Mouse (Mus musculus) midbrain, postnatal 0 days (tissue): ENCODE data around the gene Upk2. TPM values are rescaled to one million over a fixed set of nuclear protein-coding genes. Genes with fewer than 3 reads are reported as not detected.

ENCODE experiments used
- ATAC-seq: fragments of 200-750 bp; cut with Nextera tagmentation; 2 replicates; pipeline ENCODE4 v1.8.0; 2017; ENCODE audit warnings: moderate number of reproducible peaks, mild to moderate bottlenecking, moderate TSS enrichment, moderate library complexity; ENCODE audit not compliant: low FRiP score
- DNase-seq: peaks from one replicate; pipeline ENCODE4 v3.0.0-alpha.2; 2015; ENCODE audit warnings: low spot score
- H3K27ac ChIP-seq: fragments of 300-500 bp; sonication (generic); 2 replicates; pipeline ENCODE4 v1.5.1; 2014; ENCODE audit warnings: low read depth, mild to moderate bottlenecking, low read length, mixed read lengths
- H3K27me3 ChIP-seq: fragments of 300-500 bp; sonication (generic); 2 replicates; pipeline ENCODE4 v1.6.1; 2014; ENCODE audit warnings: low read length, control low read depth, mixed read lengths; ENCODE audit not compliant: insufficient read depth
- H3K36me3 ChIP-seq: fragments of 300-500 bp; sonication (generic); 2 replicates; pipeline ENCODE4 v1.6.1; 2014; ENCODE audit warnings: low read length, control low read depth, mixed read lengths; ENCODE audit not compliant: insufficient read depth
- H3K4me1 ChIP-seq: fragments of 300-500 bp; sonication (generic); 2 replicates; pipeline ENCODE4 v1.6.1; 2014; ENCODE audit warnings: mild to moderate bottlenecking, control low read depth, antibody characterized with exemption, low read length, mixed read lengths; ENCODE audit not compliant: insufficient read depth
- H3K4me2 ChIP-seq: fragments of 300-500 bp; sonication (generic); 2 replicates; pipeline ENCODE4 v1.6.1; 2014; ENCODE audit warnings: low read depth, mild to moderate bottlenecking, low read length, mixed read lengths; ENCODE audit not compliant: poor library complexity, severe bottlenecking
- H3K4me3 ChIP-seq: fragments of 300-500 bp; sonication (generic); 2 replicates; pipeline ENCODE4 v1.5.1; 2014; ENCODE audit warnings: low read depth, mild to moderate bottlenecking, low read length, moderate library complexity
- H3K9ac ChIP-seq: fragments of 300-500 bp; sonication (generic); replicated peaks from 2 replicates; pipeline ENCODE4 v1.6.1; 2014; ENCODE audit warnings: mild to moderate bottlenecking, low read length, moderate library complexity, mixed read lengths; ENCODE audit not compliant: poor library complexity, severe bottlenecking
- H3K9me3 ChIP-seq: fragments of 300-500 bp; sonication (generic); 2 replicates; pipeline ENCODE4 v1.6.1; 2016; ENCODE audit warnings: low read length, control low read depth
- CTCF ChIP-seq: IDR thresholded peaks from 2 replicates; pipeline ENCODE4 v1.5.1; 2016; ENCODE audit warnings: antibody characterized with exemption, mild to moderate bottlenecking
- WGBS: fragments of 180-500 bp; shearing (Covaris S2); extraction: QIAGEN DNeasy Blood & Tissue Kit; methylation state at CpG from one replicate; pipeline ENCODE4 v1.1.7; 2014; 5-methylcytosine and 5-hydroxymethylcytosine counted together
- polyA plus RNA-seq: library from polyadenylated mRNA; unstranded; fragments of >200 nt; fragmentation: Nextera tagmentation; extraction: Ambion mirVana; gene quantifications from 2 replicates; pipeline ENCODE4 v1.2.1, GENCODE M21; 2015
- total RNA-seq: library from RNA; depleted of rRNA; stranded (reverse); fragments of >200 nt; gene quantifications from 2 replicates; pipeline ENCODE4 v1.2.3, GENCODE M21; 2014

Gene Upk2
- total and polyA plus RNA-seq, 2 experiments from 2014 or later: not detected

- WGBS: 25% methylated on average over 14 of the region's 14 CpGs
Observed at GRCm38 (mm10) chr9:44485516-44486161, 30.9 kb upstream of the Upk2 start.

GRCm38 (mm10) chr9:44485105-44485515, 30.3 kb upstream of the Upk2 start:
- Histone ChIP-seq H3K27ac (no peak overlapping the region; the same call in 1 of the 2 replicates), H3K4me2 (peak overlapping the region; percentile 99), H3K4me3 (peak overlapping the region; percentile 98), H3K27me3 (no peaks in the 10 kb centered on the region), H3K36me3 (no peaks in the 10 kb centered on the region), H3K9me3 (no peaks in the 10 kb centered on the region), H3K9ac (peak overlapping the region; percentile 98), H3K4me1 (peaks cover 56% of the 10 kb centered on the region)
- ATAC-seq (no peak), DNase-seq (no peak)
- TF ChIP-seq CTCF: no peak
- WGBS: 36% methylated on average over 6 of the region's 6 CpGs

More at GRCm38 (mm10) chr9:44485516-44486161, 30.9 kb upstream of the Upk2 start:
- no peak for TF ChIP-seq CTCF
- H3K4me2 ChIP-seq: peak overlapping the region; percentile 99
- no peak overlapping the region for H3K27ac ChIP-seq
- H3K9ac ChIP-seq: peak overlapping the region; percentile 98
- H3K4me1 ChIP-seq: peaks cover 61% of the 10 kb centered on the region
- DNase-seq (no peak), ATAC-seq (no peak)
- peak overlapping the region; percentile 98 for H3K4me3 ChIP-seq
- H3K27me3 ChIP-seq: no peaks in the 10 kb centered on the region
- H3K36me3 ChIP-seq: no peaks in the 10 kb centered on the region
- H3K9me3 ChIP-seq: no peaks in the 10 kb centered on the region

GRCm38 (mm10) chr9:44484311-44485104, 29.7 kb upstream of the Upk2 start:
- Histone ChIP-seq H3K4me1 (peaks cover 54% of the 10 kb centered on the region), H3K9ac (peak overlapping the region; percentile 98), H3K4me3 (peak overlapping the region; percentile 98), H3K27ac (no peak overlapping the region), H3K27me3 (no peaks in the 10 kb centered on the region), H3K36me3 (no peaks in the 10 kb centered on the region), H3K4me2 (peak overlapping the region; percentile 99), H3K9me3 (no peaks in the 10 kb centered on the region)
- WGBS: 24% methylated on average over 7 of the region's 7 CpGs
- no peak for ATAC-seq
- TF ChIP-seq CTCF: no peak
- no peak for DNase-seq

- DNase-seq (peak; percentile 86), ATAC-seq (no peak)
- WGBS: 0% methylated on average over 12 of the region's 12 CpGs
- peaks cover 45% of the 10 kb centered on the region for H3K4me1 ChIP-seq
- no peaks in the 10 kb centered on the region for H3K9me3 ChIP-seq
- no peaks in the 10 kb centered on the region for H3K27me3 ChIP-seq
- peak overlapping the region; percentile 99 for H3K4me2 ChIP-seq
- H3K4me3 ChIP-seq: peak overlapping the region; percentile 98
- peak overlapping the region; percentile 98 for H3K9ac ChIP-seq
- peak overlapping the region; percentile 95 for H3K27ac ChIP-seq
- no peak for TF ChIP-seq CTCF
- H3K36me3 ChIP-seq: no peaks in the 10 kb centered on the region
Observed at GRCm38 (mm10) chr9:44483510-44484044, 28.8 kb upstream of the Upk2 start.

GRCm38 (mm10) chr9:44483041-44483509, 28.3 kb upstream of the Upk2 start:
- Histone ChIP-seq H3K9ac (peak overlapping the region; percentile 98), H3K27ac (peak overlapping the region; percentile 95), H3K4me1 (peaks cover 40% of the 10 kb centered on the region), H3K4me2 (peak overlapping the region; percentile 99), H3K36me3 (no peaks in the 10 kb centered on the region), H3K27me3 (no peaks in the 10 kb centered on the region), H3K4me3 (peak overlapping the region; percentile 98), H3K9me3 (no peaks in the 10 kb centered on the region)
- DNase-seq (no peak), ATAC-seq (no peak)
- WGBS: 0% methylated on average over 30 of the region's 39 CpGs
- no peak for TF ChIP-seq CTCF

GRCm38 (mm10) chr9:44482552-44482951, 27.8 kb upstream of the Upk2 start, which contains the start of gene Bcl9l:
Gene Bcl9l (plus strand): TSS chr9:44482825.
- no peaks in the 10 kb centered on the region for H3K27me3 ChIP-seq
- H3K36me3 ChIP-seq: no peaks in the 10 kb centered on the region
- peak within 1 kb of the TSS; percentile 98 for H3K4me3 ChIP-seq
- peaks cover 38% of the 10 kb centered on the region for H3K4me1 ChIP-seq
- peak within 1 kb of the TSS; percentile 99 for H3K4me2 ChIP-seq
- TF ChIP-seq CTCF: peak; percentile 81
- no peaks in the 10 kb centered on the region for H3K9me3 ChIP-seq
- DNase-seq (peak; percentile 97), ATAC-seq (peak; percentile 67)
- under 1% methylated on average over 27 of the region's 31 CpGs for WGBS
- peak within 1 kb of the TSS; percentile 98 for H3K9ac ChIP-seq
- H3K27ac ChIP-seq: peak within 1 kb of the TSS; percentile 95
